Mouse (Mus musculus) cerebellum, postnatal 36 days (tissue): ENCODE measurements around the gene Zfp830.

Source experiments
- DNase-seq, 2 experiments: peaks; one replicate each; pipeline ENCODE4 v3.0.0; 2021 to 2022; ENCODE audit warnings: mixed read lengths in 2 of 2

Zfp830 gene

GRCm38 (mm10) chr11:82763742-82764437, at the start of gene Zfp830, which contains the start of gene Cct6b:
Gene Zfp830, plus strand, starts transcription at chr11:82764345.
Gene Cct6b, minus strand, starts transcription at chr11:82764321.
- DNase-seq = peak; percentile 95

- DNase-seq = no peak
Measured at GRCm38 (mm10) chr11:82719294-82719693, 44.9 kb upstream of the Zfp830 start.

- DNase-seq = no peak
Measured at GRCm38 (mm10) chr11:82726862-82727261, 37.3 kb upstream of the Zfp830 start.

- no peak for DNase-seq
Measured at GRCm38 (mm10) chr11:82734227-82734626, 29.9 kb upstream of the Zfp830 start.

GRCm38 (mm10) chr11:82739006-82739405, 25.1 kb upstream of the Zfp830 start:
- DNase-seq = no peak

- peak in 1 of 2 experiments; percentile 4 for DNase-seq
Measured at GRCm38 (mm10) chr11:82746138-82746537, 18.0 kb upstream of the Zfp830 start.

GRCm38 (mm10) chr11:82746857-82747366, 17.2 kb upstream of the Zfp830 start:
- no peak for DNase-seq

GRCm38 (mm10) chr11:82752349-82753115, 11.6 kb upstream of the Zfp830 start:
- DNase-seq = no peak

- no peak for DNase-seq
Measured at GRCm38 (mm10) chr11:82755919-82756318, 8.2 kb upstream of the Zfp830 start.

- DNase-seq = no peak
Measured at GRCm38 (mm10) chr11:82762286-82762829, 1.8 kb upstream of the Zfp830 start.

- DNase-seq = no peak
Measured at GRCm38 (mm10) chr11:82763261-82763660, 884 bp upstream of the Zfp830 start.

GRCm38 (mm10) chr11:82764438-82764924, 336 bp downstream of the Zfp830 start:
- DNase-seq = no peak

GRCm38 (mm10) chr11:82780134-82780533, 16.0 kb downstream of the Zfp830 start:
- DNase-seq = no peak

GRCm38 (mm10) chr11:82780983-82781903, 17.1 kb downstream of the Zfp830 start, which contains the start of gene Lig3:
Gene Lig3, plus strand, starts transcription at chr11:82781108.
- DNase-seq = peak; percentile 95 to 96

GRCm38 (mm10) chr11:82782197-82782596, 18.1 kb downstream of the Zfp830 start:
- DNase-seq = no peak

GRCm38 (mm10) chr11:82783453-82783852, 19.3 kb downstream of the Zfp830 start:
- DNase-seq = no peak

- DNase-seq = no peak
Measured at GRCm38 (mm10) chr11:82806656-82807055, 42.5 kb downstream of the Zfp830 start.

- no peak for DNase-seq
Measured at GRCm38 (mm10) chr11:82807370-82807769, 43.2 kb downstream of the Zfp830 start.

GRCm38 (mm10) chr11:82808485-82808884, 44.3 kb downstream of the Zfp830 start:
- DNase-seq = no peak
